Mouse (Mus musculus) lung, adult 2 months (tissue): ENCODE data around the gene Ltbp4.

Source experiments
- CTCF ChIP-seq: fragments of 200-500 bp; IDR thresholded peaks from 2 replicates; pipeline ENCODE4 v1.5.1; 2011; ENCODE audit warnings: mild to moderate bottlenecking, low read length, control low read depth; ENCODE audit not compliant: insufficient read depth
- POLR2A ChIP-seq: fragments of 200-500 bp; IDR thresholded peaks from 2 replicates; pipeline ENCODE4 v1.6.1; 2011; ENCODE audit warnings: low read depth, mild to moderate bottlenecking, control low read depth, low read length, borderline replicate concordance; ENCODE audit errors: extremely low read depth

GRCm38 (mm10) chr7:27300351-27300750, 37.1 kb downstream of the Ltbp4 start:
- TF ChIP-seq CTCF (no peak), POLR2A (no peak)
